Mouse (Mus musculus): ENCODE data around the gene 4930548H24Rik. TPM values are rescaled to one million over a fixed set of nuclear protein-coding genes. Genes with fewer than 3 reads are reported as not detected.

Gene 4930548H24Rik
- polyA plus RNA-seq (2012; rRNA removed), result not detected in 2 replicates

GRCm38 (mm10) chr5:31485440-31485839, at the start of gene 4930548H24Rik:
TSS of gene 4930548H24Rik (plus strand) at chr5:31485740.

GRCm38 (mm10) chr5:31451878-31452561, 33.5 kb upstream of the 4930548H24Rik start, which contains the start of gene Zfp512:
TSS of gene Zfp512 (plus strand) at chr5:31452431.

GRCm38 (mm10) chr5:31494513-31495297, 9.2 kb downstream of the 4930548H24Rik start, which contains the start of gene Gpn1:
TSS of gene Gpn1 (plus strand) at chr5:31494741.

GRCm38 (mm10) chr5:31526354-31527116, 41.0 kb downstream of the 4930548H24Rik start, which contains the start of gene Slc4a1ap:
TSS of gene Slc4a1ap (plus strand) at chr5:31526995.

GRCm38 (mm10) chr5:31527707-31528106, 42.2 kb downstream of the 4930548H24Rik start, which contains the start of gene Supt7l:
TSS of gene Supt7l (minus strand) at chr5:31527807.

Other genes starting within 250 kb of the 4930548H24Rik start
- 256 and 269 TPM in 2 replicates for gene Nrbp1, start 244.9 kb upstream of the 4930548H24Rik start, polyA plus RNA-seq (2012; rRNA removed)
- 1.1 and 2.3 TPM in 2 replicates for gene Gm9970, start 244.5 kb upstream of the 4930548H24Rik start, polyA plus RNA-seq (2012; rRNA removed)
- gene Krtcap3, start 234.0 kb upstream of the 4930548H24Rik start, polyA plus RNA-seq (2012; rRNA removed), result 75.9 and 76.0 TPM in 2 replicates
- gene Ift172, start 194.6 kb upstream of the 4930548H24Rik start, polyA plus RNA-seq (2012; rRNA removed), result 60.1 and 67.6 TPM in 2 replicates
- gene Fndc4, start 189.7 kb upstream of the 4930548H24Rik start, polyA plus RNA-seq (2012; rRNA removed), result 71.9 and 95.0 TPM in 2 replicates
- 2.5 and 4.1 TPM in 2 replicates for gene Gckr, start 188.3 kb upstream of the 4930548H24Rik start, polyA plus RNA-seq (2012; rRNA removed)
- gene Zfp512, start 33.3 kb upstream of the 4930548H24Rik start, polyA plus RNA-seq (2012; rRNA removed), result 12.9 and 14.2 TPM in 2 replicates
- gene Gpn1, start 9.0 kb downstream of the 4930548H24Rik start, polyA plus RNA-seq (2012; rRNA removed), result 9.8 and 12.1 TPM in 2 replicates
- 14.4 and 16.0 TPM in 2 replicates for gene Slc4a1ap, start 41.3 kb downstream of the 4930548H24Rik start, polyA plus RNA-seq (2012; rRNA removed)
- gene Supt7l, start 42.1 kb downstream of the 4930548H24Rik start, polyA plus RNA-seq (2012; rRNA removed), result 11.6 and 15.2 TPM in 2 replicates
- 23.4 and 27.6 TPM in 2 replicates for gene Mrpl33, start 111.2 kb downstream of the 4930548H24Rik start, polyA plus RNA-seq (2012; rRNA removed)
- 2.3 and 2.5 TPM in 2 replicates for gene Rbks, start 211.9 kb downstream of the 4930548H24Rik start, polyA plus RNA-seq (2012; rRNA removed)
- gene Babam2, start 211.9 kb downstream of the 4930548H24Rik start, polyA plus RNA-seq (2012; rRNA removed), result 27.1 and 30.1 TPM in 2 replicates